Mouse (Mus musculus): ENCODE results near the gene Wapl. TPM values are rescaled to one million over a fixed set of nuclear protein-coding genes. Genes with fewer than 3 reads are reported as not detected.

The Wapl gene
- polyA plus RNA-seq, 1 experiment from 2014 or later = 22.3 TPM

GRCm38 (mm10) chr14:34793406-34794037 is 119.8 kb downstream of the Wapl start:
- no peaks in the 10 kb centered on the region for H3K4me1 ChIP-seq
- no peak overlapping the region for H3K9ac ChIP-seq (replicated peaks)
- H3K27ac ChIP-seq (replicated peaks) = no peak overlapping the region
- H3K27me3 ChIP-seq = no peaks in the 10 kb centered on the region
- no peak overlapping the region for H3K4me3 ChIP-seq
- 73% methylated on average over 1 of the region's 1 CpGs for WGBS
- no peaks in the 10 kb centered on the region for H3K36me3 ChIP-seq
- ATAC-seq (replicated peaks) = no peak
- H3K9me3 ChIP-seq = no peaks in the 10 kb centered on the region
- no peak overlapping the region for H3K4me2 ChIP-seq (replicated peaks)

Other genes with a start within 250 kb of the Wapl start
- gene Bmpr1a, start 170.6 kb upstream of the Wapl start, polyA plus RNA-seq (2015; fragmentation: Nextera tagmentation; extraction: Ambion mirVana) = 23.4 and 24.7 TPM in 2 replicates
- not detected in 2 replicates for gene 9230112D13Rik, start 151.1 kb upstream of the Wapl start, polyA plus RNA-seq (2015; fragmentation: Nextera tagmentation; extraction: Ambion mirVana)
- gene Ldb3, start 85.2 kb upstream of the Wapl start, polyA plus RNA-seq (2015; fragmentation: Nextera tagmentation; extraction: Ambion mirVana) = 0.46 and 0.60 TPM in 2 replicates
- not detected in 2 replicates for gene Opn4, start 73.8 kb upstream of the Wapl start, polyA plus RNA-seq (2015; fragmentation: Nextera tagmentation; extraction: Ambion mirVana)
- gene Grid1, start 146.2 kb downstream of the Wapl start, polyA plus RNA-seq (2015; fragmentation: Nextera tagmentation; extraction: Ambion mirVana) = 3.1 and 4.1 TPM in 2 replicates